Mouse (Mus musculus) layer of hippocampus, postnatal 36 days (tissue): ENCODE results near the gene E2f8. TPM values are rescaled to one million over a fixed set of nuclear protein-coding genes. Genes with fewer than 3 reads are reported as not detected.

Source experiments
- DNase-seq, 2 experiments: peaks; one replicate each; pipeline ENCODE4 v3.0.0; 2022
- total RNA-seq, 2 experiments: library from RNA; stranded (reverse); gene quantifications; 2 replicates each; pipeline ENCODE4 v1.2.3; 2021

The E2f8 gene
- total RNA-seq, result under 1 TPM; 0.17 to 0.30 TPM

DNA sequence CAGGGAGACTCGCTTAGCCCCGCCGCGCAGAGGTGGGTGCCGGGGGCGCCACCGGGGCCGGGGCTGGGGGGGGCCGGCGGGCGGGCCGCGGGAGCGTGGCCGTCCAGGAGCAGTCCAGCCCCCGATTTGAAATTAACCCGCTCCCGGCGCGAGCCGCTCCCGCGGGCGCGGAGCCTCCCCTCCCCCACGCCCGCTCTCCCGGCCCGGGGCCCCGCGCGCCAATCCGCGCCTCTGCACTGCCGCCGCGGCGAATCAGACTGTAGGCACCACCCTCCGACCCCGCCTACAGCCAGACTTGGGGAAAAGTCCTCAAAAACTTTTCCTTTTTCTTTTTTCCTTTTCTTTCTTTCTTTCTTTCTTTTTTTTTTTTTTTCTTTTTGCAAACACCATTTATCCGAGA lies at the start of gene E2f8:
E2f8 (minus strand) TSS at position 111 of the 400 bp plus-strand sequence.
- no peak for DNase-seq

DNA sequence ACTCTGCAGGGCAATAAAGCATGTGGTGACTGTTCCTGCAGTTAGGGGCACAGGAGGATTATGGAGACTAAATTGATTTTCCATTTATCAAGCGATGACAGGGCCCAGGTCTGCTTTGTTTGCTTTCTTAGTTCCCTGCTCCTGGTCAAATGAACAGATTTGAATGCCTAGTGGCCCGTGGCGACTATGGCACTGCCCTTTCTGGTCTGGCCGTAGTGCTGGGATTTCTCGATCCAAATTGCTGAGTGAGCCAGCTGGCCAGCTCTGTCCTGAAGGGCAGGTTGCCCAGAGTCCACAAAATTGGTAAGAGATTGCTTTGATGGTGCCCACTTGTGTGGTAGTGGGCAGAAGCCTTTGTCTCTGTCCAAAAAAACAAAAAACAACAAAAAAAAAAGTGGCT lies 49.0 kb upstream of the E2f8 start:
- DNase-seq, result peak; percentile 41 to 54

- DNase-seq, result peak; percentile 61
Observed at GRCm38 (mm10) chr7:48928364-48928763, 47.0 kb upstream of the E2f8 start.

DNA sequence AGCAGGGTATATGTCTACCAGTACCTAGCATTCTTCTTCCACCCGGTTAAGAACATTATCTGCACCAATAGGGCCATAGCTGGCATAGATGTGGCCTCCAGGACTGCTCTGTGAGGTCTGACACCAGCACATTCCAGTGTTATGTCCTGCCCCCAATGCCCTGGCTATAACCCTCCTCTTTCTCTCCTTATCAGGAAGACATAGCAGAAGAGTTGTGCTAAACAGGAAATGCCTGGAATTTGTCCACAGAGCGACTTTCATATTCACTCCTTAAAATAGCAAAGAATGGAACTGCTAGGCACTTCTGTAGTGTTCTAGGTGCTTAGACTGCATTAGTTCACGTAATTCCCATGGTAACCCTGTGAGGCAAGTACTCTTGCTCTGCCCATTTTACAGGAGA lies 43.8 kb upstream of the E2f8 start:
- no peak for DNase-seq

DNA sequence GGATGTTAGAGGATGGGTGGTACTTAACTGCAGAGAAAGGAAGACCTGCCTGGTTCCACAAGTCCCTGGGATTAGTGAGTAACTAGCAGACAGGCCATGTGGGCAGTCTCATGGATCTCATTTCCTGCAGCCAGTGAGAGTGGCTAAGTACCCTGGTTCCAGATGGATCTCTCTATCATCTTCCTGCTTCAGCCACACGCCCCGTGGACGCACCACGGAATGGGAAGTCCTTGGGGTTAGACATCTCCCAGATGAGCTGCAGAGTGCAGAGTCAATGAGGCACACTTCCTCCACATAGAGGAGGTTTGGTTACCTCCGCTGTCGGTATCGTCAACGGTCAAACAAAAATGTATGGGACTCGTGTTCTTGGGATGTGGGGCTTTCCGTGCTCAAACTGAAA lies 42.2 kb upstream of the E2f8 start:
- no peak for DNase-seq

DNA sequence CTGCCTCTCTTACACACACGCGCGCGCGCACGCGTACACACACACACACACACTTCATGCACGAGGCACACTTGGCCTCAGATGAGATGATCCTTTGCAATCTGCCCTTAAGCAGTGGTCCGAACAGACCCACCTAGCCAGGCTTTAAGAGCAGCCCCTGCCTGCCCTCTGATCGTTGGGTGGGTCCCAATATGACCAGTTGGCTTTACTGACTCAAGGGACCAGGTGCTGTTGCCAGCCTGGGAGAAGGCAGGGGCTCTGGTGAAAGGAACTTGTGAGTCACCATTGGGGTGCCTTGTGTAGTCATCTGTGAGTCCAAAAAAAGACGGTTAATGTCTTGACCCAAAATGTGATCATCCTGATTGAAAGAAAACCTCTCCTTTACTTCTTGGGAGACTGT lies 37.0 kb upstream of the E2f8 start:
- DNase-seq, result no peak

DNA sequence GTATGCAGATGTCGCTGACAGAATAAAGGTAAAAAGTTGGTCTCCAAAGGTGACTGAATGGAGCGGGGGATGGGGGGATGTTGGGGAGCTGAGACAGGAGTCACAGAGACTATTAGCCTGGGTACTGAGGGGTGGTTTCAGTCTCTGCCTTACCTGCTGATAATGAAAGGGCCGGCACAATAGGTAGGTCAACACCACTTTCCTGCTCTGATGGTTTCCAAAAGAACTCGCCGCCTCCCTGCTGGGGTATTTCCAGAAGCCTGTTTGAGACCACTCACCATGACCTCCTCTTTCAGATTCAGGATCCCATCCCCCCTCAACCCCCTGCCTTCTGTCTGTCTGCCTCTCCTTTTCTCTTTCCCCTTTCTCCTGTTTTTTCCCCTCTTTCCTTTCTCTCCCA lies 36.6 kb upstream of the E2f8 start:
- DNase-seq, result no peak

- DNase-seq, result no peak
Observed at GRCm38 (mm10) chr7:48917463-48917862, 36.1 kb upstream of the E2f8 start.

- DNase-seq, result no peak
Observed at GRCm38 (mm10) chr7:48914630-48915506, 33.5 kb upstream of the E2f8 start.

- DNase-seq, result no peak
Observed at GRCm38 (mm10) chr7:48911146-48911545, 29.8 kb upstream of the E2f8 start.

DNA sequence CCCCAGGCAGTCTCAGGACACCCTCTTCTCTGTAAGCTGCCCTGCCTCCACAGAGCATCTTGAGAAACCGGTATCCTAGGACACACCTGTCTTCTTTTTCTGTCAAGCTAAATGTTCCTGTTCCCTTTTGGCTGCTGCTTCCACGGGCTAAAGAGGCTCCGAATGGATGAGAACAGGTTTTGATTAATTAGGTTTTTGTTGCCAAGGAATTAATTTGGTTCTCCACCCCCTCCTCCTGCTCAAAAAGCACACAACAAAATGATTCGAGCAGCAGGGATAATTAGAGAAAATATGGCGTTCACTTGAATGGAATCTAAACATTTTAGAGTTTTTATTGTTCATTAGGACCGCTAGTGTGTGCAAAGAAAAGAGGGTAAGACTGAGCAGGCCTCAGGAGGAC lies 28.9 kb upstream of the E2f8 start:
- DNase-seq, result peak in 1 of 2 experiments; percentile 13

GRCm38 (mm10) chr7:48909342-48909671 lies 27.9 kb upstream of the E2f8 start:
- no peak for DNase-seq

DNA sequence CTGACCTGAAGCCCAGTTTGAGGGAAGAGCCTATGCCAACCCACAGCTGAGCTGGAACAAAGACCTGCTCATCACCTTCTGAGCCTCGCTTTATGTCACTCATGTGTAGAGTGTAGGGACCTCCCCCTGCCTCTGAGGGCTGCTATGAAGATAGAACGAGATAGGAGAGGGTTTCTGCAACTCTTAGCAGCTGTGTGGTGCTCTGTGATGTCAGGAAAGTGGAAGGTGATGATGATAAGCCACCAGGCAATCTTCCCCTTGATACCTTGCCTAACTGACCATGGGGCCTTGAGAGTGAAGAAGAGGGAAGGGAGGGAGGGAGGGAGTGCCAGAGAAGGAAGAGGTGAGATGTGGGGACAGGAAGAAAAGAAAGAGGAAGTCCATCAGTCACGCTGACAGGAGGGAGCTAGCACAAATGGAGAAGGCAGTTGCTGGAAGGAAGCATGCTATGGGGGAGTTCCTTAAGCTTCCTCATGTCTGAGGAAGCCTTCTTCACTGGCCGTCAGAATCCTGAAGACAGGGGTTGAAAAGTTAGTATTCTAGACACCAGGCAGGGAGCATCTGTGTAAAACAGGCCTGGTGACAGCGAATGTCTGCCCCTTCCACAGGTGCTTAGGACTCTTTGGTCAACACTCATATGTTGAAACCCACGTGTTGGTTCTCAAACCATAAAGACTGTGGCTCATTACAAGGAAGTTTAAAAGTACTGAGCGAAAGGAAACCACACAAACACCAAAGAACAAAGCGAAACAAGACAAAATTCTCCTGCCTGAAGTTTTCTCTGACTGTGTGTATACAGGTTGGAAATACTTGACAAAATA lies 27.3 kb upstream of the E2f8 start, which contains the start of gene Nav2:
Nav2 (plus strand) TSS at position 196 of the 821 bp plus-strand sequence.
- DNase-seq, result no peak

DNA sequence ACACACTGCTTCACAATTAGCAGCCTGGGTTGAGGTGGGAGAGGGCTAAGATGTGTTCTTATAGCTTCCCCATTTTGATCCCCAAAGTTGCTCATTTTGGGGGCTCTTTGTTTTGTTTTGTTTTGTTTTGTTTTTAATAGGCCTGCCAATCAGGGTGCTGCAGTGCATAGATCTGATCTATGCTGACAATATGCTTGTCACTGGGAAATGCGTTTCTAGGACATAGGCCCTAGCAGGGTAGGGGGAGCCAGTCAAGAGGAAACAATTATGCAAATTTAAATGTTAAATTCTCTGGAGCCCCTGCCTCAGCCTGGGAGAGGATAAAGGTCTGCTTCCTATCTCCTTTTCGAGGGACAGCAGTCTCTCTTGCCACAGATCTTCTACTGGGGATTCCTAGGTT lies 21.1 kb upstream of the E2f8 start:
- no peak for DNase-seq

DNA sequence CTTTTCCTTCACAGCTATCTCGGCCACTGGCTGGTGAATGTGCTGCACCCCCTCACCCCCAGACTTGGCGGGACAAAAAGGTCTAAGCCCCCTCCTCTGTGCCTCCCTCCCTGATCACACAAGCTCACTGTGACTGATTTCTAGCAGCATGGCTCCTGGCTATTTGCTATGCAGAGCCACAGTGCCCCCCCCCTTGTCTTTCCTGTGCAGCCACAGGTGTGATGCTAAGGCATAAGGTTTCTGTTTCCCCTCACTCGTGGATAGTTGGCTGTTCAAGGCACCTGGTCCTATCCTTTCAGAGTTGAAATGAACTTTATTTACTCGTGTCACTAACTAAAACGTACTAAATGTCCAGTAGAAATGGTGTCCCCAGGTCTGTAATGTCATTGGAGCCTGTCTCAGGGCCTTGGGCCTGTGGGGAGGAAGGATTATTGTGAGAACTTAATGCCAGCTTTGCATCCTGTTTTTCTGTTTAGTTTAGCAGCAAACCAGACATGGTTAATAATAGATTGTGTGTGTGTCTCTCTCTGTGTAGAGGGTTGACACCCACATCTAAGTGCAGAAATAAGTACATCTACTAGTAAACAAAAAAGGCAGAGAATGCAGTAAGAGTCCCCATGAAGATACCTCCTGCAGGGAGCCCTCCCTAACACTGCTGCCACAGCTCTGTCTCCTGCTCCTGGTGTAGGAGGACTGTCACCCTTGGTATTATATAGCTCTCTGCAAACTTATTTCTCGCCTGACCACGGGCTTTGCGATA lies 19.2 kb upstream of the E2f8 start:
- DNase-seq, result no peak

DNA sequence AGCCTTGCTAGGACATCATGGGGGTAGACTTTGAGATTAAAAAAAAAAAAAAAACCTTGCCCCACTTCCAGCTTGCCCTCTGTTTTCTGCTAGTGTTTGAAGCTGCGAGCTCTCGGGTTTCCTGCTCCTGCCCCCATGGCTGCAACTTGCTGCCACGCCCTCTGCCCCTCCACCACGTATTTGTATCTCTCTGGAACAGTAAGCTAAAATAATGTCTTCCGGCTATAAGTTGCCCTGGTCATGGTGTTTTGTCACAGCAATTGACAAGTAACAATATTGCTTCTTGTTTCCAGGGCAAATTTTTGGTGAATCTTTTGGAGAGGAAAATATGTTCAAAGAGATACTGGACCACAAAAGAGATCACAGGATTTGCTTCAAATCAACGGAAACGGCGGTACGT lies 17.0 kb upstream of the E2f8 start:
- DNase-seq, result no peak

DNA sequence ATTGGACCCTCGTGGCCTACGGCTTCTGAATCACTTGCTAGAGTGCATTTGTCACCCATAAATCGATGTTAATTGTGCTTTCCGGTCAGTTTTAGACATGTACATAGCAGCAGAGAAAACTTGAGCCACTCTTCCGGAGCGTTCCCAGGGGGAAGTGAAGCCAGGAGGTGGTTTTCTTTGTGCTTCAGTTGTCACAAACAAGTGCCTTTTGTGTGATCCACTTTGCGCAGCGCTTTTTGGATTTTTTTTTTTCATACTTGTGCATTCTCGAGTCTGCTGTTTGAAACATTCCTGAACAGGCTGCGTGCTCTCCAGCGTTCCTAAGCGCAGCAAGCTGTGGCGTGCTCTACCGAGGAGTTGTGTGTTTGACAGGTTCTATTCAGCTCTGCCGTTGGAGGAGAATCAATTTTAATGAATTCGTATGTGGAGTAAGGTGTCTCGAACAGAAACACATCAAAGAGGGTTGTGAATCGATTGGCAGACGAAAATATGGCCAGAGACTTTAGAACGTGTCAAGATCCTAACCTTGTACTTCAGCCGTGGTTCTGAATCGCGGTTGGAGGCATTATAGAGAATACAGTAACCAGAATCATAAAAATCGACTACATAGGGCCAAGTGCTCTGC lies 16.3 kb upstream of the E2f8 start:
- no peak for DNase-seq

DNA sequence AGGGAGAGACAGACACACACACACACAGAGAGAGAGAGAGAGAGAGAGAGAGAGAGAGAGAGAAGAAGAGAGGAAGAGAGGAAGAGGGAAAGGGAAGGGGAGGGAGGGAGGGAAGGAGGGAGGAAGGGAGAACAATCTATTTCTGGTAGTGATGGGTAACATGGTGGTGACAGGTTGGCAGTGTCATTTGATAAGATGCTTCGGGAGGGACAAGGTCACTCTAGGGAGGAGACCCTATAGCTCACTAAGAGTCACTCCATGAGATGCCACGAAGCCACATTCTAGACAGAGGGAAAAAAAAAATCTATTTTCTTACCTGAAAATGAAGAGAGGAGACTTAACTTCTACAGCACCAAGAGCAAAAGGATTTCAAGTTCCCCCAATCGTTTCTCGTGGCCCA lies 14.7 kb upstream of the E2f8 start:
- DNase-seq, result no peak

- DNase-seq, result no peak
Observed at GRCm38 (mm10) chr7:48895475-48895874, 14.1 kb upstream of the E2f8 start.

GRCm38 (mm10) chr7:48894763-48895162 lies 13.4 kb upstream of the E2f8 start:
- DNase-seq, result no peak

GRCm38 (mm10) chr7:48894152-48894551 lies 12.8 kb upstream of the E2f8 start:
- peak; percentile 62 to 71 for DNase-seq

DNA sequence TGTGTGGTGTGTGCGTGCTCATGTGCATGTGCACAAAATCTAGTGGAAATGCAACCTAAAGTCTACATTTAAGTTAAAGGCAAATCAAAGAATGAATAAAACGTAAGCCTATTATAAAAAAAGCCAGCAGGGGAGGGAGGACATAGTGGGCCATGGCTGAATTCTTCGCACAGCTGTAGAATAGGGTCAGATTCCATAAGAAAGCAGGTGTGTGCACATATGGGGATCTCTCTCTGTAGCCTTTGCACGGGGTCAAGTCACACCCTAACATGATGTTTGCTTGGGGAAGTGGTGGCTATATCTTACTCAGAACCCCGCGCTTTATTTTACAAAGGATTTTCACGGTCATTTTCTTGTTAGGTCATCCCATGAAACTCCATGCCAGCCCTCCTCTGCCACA lies 11.7 kb upstream of the E2f8 start:
- DNase-seq, result no peak

GRCm38 (mm10) chr7:48891029-48891428 lies 9.6 kb upstream of the E2f8 start:
- no peak for DNase-seq
